Mouse (Mus musculus) liver, adult 2 months (tissue): Measurements from ENCODE around the gene Hp1bp3. TPM values are rescaled to one million over a fixed set of nuclear protein-coding genes. Genes with fewer than 3 reads are reported as not detected.

ENCODE experiments used
- DNase-seq: peaks from one replicate; pipeline ENCODE4 v3.0.0-alpha.2; 2011; ENCODE audit warnings: low read depth, low spot score; ENCODE audit errors: extremely low read depth
- H3K27ac ChIP-seq: fragments of 200-500 bp; replicated peaks from 2 replicates; pipeline ENCODE4 v1.5.1; 2012; ENCODE audit warnings: low read depth, mild to moderate bottlenecking, control low read depth, inconsistent platforms, low read length; ENCODE audit not compliant: insufficient read depth
- H3K27me3 ChIP-seq: fragments of 200-500 bp; 2 replicates; pipeline ENCODE4 v1.6.1; 2012; ENCODE audit warnings: mild to moderate bottlenecking, moderate library complexity, low read length, inconsistent platforms; ENCODE audit not compliant: control insufficient read depth, insufficient read depth
- H3K36me3 ChIP-seq: fragments of 200-500 bp; 2 replicates; pipeline ENCODE4 v1.6.1; 2012; ENCODE audit warnings: low read length, inconsistent platforms; ENCODE audit not compliant: control insufficient read depth, insufficient read depth
- H3K4me1 ChIP-seq: fragments of 200-500 bp; 2 replicates; pipeline ENCODE4 v1.6.1; 2011; ENCODE audit warnings: low read length; ENCODE audit not compliant: control insufficient read depth, insufficient read depth
- H3K4me3 ChIP-seq: fragments of 200-500 bp; 2 replicates; pipeline ENCODE4 v1.5.1; 2011; ENCODE audit warnings: low read depth, mild to moderate bottlenecking, control low read depth, low read length, moderate library complexity; ENCODE audit not compliant: insufficient read depth
- H3K79me2 ChIP-seq: fragments of 200-500 bp; 2 replicates; pipeline ENCODE4 v1.6.1; 2012; ENCODE audit warnings: inconsistent platforms, mild to moderate bottlenecking, low read length, moderate library complexity; ENCODE audit not compliant: control insufficient read depth, insufficient read depth
- H3K9ac ChIP-seq: fragments of 200-500 bp; 2 replicates; pipeline ENCODE4 v1.6.1; 2012; ENCODE audit warnings: low read depth, mild to moderate bottlenecking, control low read depth, inconsistent platforms, low read length
- CTCF ChIP-seq: fragments of 200-500 bp; IDR thresholded peaks from 2 replicates; pipeline ENCODE4 v1.5.1; 2011; ENCODE audit warnings: low read depth, low read length, control low read depth
- POLR2A ChIP-seq: fragments of 200-500 bp; IDR thresholded peaks from 2 replicates; pipeline ENCODE4 v1.6.1; 2011; ENCODE audit warnings: low read length, control low read depth; ENCODE audit not compliant: insufficient read depth; ENCODE audit errors: extremely low read depth
- WGBS: fragments of 180-500 bp; shearing (Covaris S2); methylation state at CpG from one replicate; pipeline ENCODE4 v1.1.7; 2018; 5-methylcytosine and 5-hydroxymethylcytosine counted together
- polyA plus RNA-seq: library from polyadenylated mRNA; depleted of rRNA; stranded (reverse); fragments of >200 nt; gene quantifications from 2 replicates; pipeline ENCODE4 v1.2.3, GENCODE M21; 2012
- total RNA-seq: library from RNA; depleted of rRNA; stranded (reverse); fragments of >200 nt; gene quantifications from 2 replicates; pipeline ENCODE4 v1.2.3, GENCODE M21; 2014

Gene Hp1bp3
- total and polyA plus RNA-seq, 2 experiments: 32.6 to 43.7 TPM

GRCm38 (mm10) chr4:138180719-138181118 lies 35.4 kb upstream of the Hp1bp3 start:
- Histone ChIP-seq H3K79me2 (no peaks in the 10 kb centered on the region), H3K36me3 (peaks cover 41% of the 10 kb centered on the region), H3K27ac (no peak overlapping the region), H3K9ac (no peak overlapping the region), H3K4me3 (no peak overlapping the region), H3K27me3 (no peaks in the 10 kb centered on the region), H3K4me1 (peaks cover 20% of the 10 kb centered on the region)
- no peak for DNase-seq
- 94% methylated on average over 4 of the region's 4 CpGs for WGBS
- TF ChIP-seq CTCF (no peak), POLR2A (no peak)

GRCm38 (mm10) chr4:138184056-138184455 lies 32.0 kb upstream of the Hp1bp3 start:
- peak overlapping the region; percentile 47 for H3K9ac ChIP-seq
- WGBS: 47% methylated on average over 5 of the region's 5 CpGs
- no peaks in the 10 kb centered on the region for H3K79me2 ChIP-seq
- DNase-seq: no peak
- no peak overlapping the region for H3K4me3 ChIP-seq
- TF ChIP-seq CTCF (no peak), POLR2A (no peak)
- peaks cover 23% of the 10 kb centered on the region for H3K4me1 ChIP-seq
- no peaks in the 10 kb centered on the region for H3K27me3 ChIP-seq
- H3K36me3 ChIP-seq: peaks cover 20% of the 10 kb centered on the region
- peak overlapping the region; percentile 61 for H3K27ac ChIP-seq

- no peaks in the 10 kb centered on the region for H3K79me2 ChIP-seq
- H3K27me3 ChIP-seq: no peaks in the 10 kb centered on the region
- DNase-seq: peak; percentile 94
- WGBS: 7% methylated on average over 5 of the region's 5 CpGs
- peaks cover 21% of the 10 kb centered on the region for H3K36me3 ChIP-seq
- TF ChIP-seq CTCF: no peak
- no peak for TF ChIP-seq POLR2A
- peak overlapping the region; percentile 61 for H3K27ac ChIP-seq
- H3K4me3 ChIP-seq: no peak overlapping the region
- H3K9ac ChIP-seq: no peak overlapping the region
- peaks cover 23% of the 10 kb centered on the region for H3K4me1 ChIP-seq
Observed at GRCm38 (mm10) chr4:138184573-138184981, 31.5 kb upstream of the Hp1bp3 start.

GRCm38 (mm10) chr4:138185961-138186360 lies 30.1 kb upstream of the Hp1bp3 start:
- Histone ChIP-seq H3K4me1 (peaks cover 23% of the 10 kb centered on the region), H3K27ac (no peak overlapping the region), H3K36me3 (peaks cover 30% of the 10 kb centered on the region), H3K4me3 (no peak overlapping the region), H3K79me2 (no peaks in the 10 kb centered on the region), H3K27me3 (no peaks in the 10 kb centered on the region), H3K9ac (no peak overlapping the region)
- WGBS: 71% methylated on average over 7 of the region's 7 CpGs
- DNase-seq: peak; percentile 90
- TF ChIP-seq POLR2A (no peak), CTCF (no peak)

GRCm38 (mm10) chr4:138187995-138188394 lies 28.1 kb upstream of the Hp1bp3 start:
- Histone ChIP-seq H3K4me3 (no peak overlapping the region), H3K27ac (no peak overlapping the region), H3K79me2 (no peaks in the 10 kb centered on the region), H3K9ac (no peak overlapping the region), H3K4me1 (peaks cover 22% of the 10 kb centered on the region), H3K36me3 (peaks cover 39% of the 10 kb centered on the region), H3K27me3 (no peaks in the 10 kb centered on the region)
- no peak for DNase-seq
- no peak for TF ChIP-seq POLR2A
- TF ChIP-seq CTCF: no peak
- 90% methylated on average over 7 of the region's 7 CpGs for WGBS

- Histone ChIP-seq H3K79me2 (no peaks in the 10 kb centered on the region), H3K36me3 (peaks cover 53% of the 10 kb centered on the region), H3K9ac (no peak overlapping the region), H3K27ac (no peak overlapping the region), H3K27me3 (no peaks in the 10 kb centered on the region), H3K4me3 (no peak overlapping the region), H3K4me1 (no peaks in the 10 kb centered on the region)
- DNase-seq: no peak
- 92% methylated on average over 5 of the region's 5 CpGs for WGBS
- TF ChIP-seq POLR2A (no peak), CTCF (no peak)
Observed at GRCm38 (mm10) chr4:138192561-138192960, 23.5 kb upstream of the Hp1bp3 start.
